Mouse (Mus musculus) forebrain, embryonic 11.5 days (tissue): ENCODE measurements around the gene Fbxo45. TPM values are rescaled to one million over a fixed set of nuclear protein-coding genes. Genes with fewer than 3 reads are reported as not detected.
A peak's percentile ranks its signal among the peaks of the same experiment; 100 is the strongest.

Experiments
- ATAC-seq: fragments of 200-750 bp; cut with Nextera tagmentation; replicated peaks from 2 replicates; pipeline ENCODE4 v1.8.0; 2017; ENCODE audit warnings: moderate TSS enrichment; ENCODE audit not compliant: low FRiP score
- DNase-seq: peaks from one replicate; pipeline ENCODE4 v3.0.0-alpha.2; 2017; ENCODE audit warnings: low spot score
- H3K27ac ChIP-seq: fragments of 300-500 bp; sonication (generic); 2 replicates; pipeline ENCODE4 v1.5.1; 2014; ENCODE audit warnings: low read depth, low read length
- H3K27me3 ChIP-seq: fragments of 300-500 bp; sonication (generic); 2 replicates; pipeline ENCODE4 v1.6.1; 2014; ENCODE audit warnings: mild to moderate bottlenecking, low read length, mixed read lengths; ENCODE audit not compliant: control insufficient read depth, insufficient read depth
- H3K36me3 ChIP-seq: fragments of 300-500 bp; sonication (generic); 2 replicates; pipeline ENCODE4 v1.6.1; 2014; ENCODE audit warnings: mild to moderate bottlenecking, low read length, moderate library complexity, mixed read lengths; ENCODE audit not compliant: control insufficient read depth, insufficient read depth
- H3K4me1 ChIP-seq: fragments of 300-500 bp; sonication (generic); replicated peaks from 2 replicates; pipeline ENCODE4 v1.6.1; 2014; ENCODE audit warnings: low read length, mixed read lengths; ENCODE audit not compliant: control insufficient read depth, insufficient read depth
- H3K4me2 ChIP-seq: fragments of 300-500 bp; sonication (generic); 2 replicates; pipeline ENCODE4 v1.6.1; 2014; ENCODE audit warnings: low read depth, mild to moderate bottlenecking, low read length, moderate library complexity, mixed read lengths; ENCODE audit not compliant: severe bottlenecking
- H3K4me3 ChIP-seq: fragments of 300-500 bp; sonication (generic); 2 replicates; pipeline ENCODE4 v1.5.1; 2014; ENCODE audit warnings: low read depth, low read length
- H3K9ac ChIP-seq: fragments of 300-500 bp; sonication (generic); 2 replicates; pipeline ENCODE4 v1.6.1; 2014; ENCODE audit warnings: low read length
- H3K9me3 ChIP-seq: fragments of 300-500 bp; sonication (generic); 2 replicates; pipeline ENCODE4 v1.6.1; 2016; ENCODE audit warnings: low read length, mixed read lengths; ENCODE audit not compliant: control insufficient read depth
- WGBS: fragments of 180-500 bp; shearing (Covaris S2); extraction: QIAGEN DNeasy Blood & Tissue Kit; methylation state at CpG from one replicate; pipeline ENCODE4 v1.1.7; 2014; 5-methylcytosine and 5-hydroxymethylcytosine counted together
- microRNA counts: library from miRNA; unstranded; fragments of <30 nt; microRNA quantifications from one replicate; lab custom pipeline; 2015
- microRNA-seq: library from miRNA; unstranded; fragments of <30 nt; microRNA quantifications from one replicate; pipeline ENCODE4, GENCODE M21; 2016; ENCODE audit not compliant: insufficient number of aligned reads
- polyA plus RNA-seq: library from polyadenylated mRNA; unstranded; fragments of >200 nt; fragmentation: Nextera tagmentation; extraction: Ambion mirVana; gene quantifications from 2 replicates; pipeline ENCODE4 v1.2.1, GENCODE M21; 2014

Gene Fbxo45
- polyA plus RNA-seq, 1 experiment from 2014 or later, result 28.0 TPM

DNA sequence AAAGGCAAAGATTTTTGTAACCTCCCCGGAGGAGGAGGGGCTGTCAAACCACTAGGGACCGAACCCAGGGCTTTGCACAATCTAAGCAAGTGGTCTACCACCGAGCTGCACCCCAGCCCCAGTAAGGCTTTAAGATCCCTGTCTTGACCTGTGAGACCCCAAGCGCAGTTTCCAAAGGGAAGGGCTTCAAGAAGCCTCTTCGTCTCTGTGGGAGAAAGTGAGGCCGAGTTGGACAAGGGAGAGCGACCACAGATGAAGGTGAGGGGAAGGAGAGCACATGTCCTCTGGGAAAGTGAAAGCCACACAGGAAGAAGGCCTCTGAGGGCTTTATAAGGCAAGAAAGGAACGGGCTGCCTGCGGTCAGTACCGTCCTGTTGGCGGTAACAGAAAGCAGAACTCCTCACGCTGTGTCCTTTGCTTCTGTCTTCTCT is 56.9 kb downstream of the Fbxo45 start:
- no peaks in the 10 kb centered on the region for H3K4me1 ChIP-seq
- no peak for DNase-seq
- no peak for ATAC-seq
- no peaks in the 10 kb centered on the region for H3K9me3 ChIP-seq
- no peaks in the 10 kb centered on the region for H3K27me3 ChIP-seq
- H3K9ac ChIP-seq, result no peak overlapping the region
- H3K4me2 ChIP-seq, result no peak overlapping the region
- no peaks in the 10 kb centered on the region for H3K36me3 ChIP-seq
- WGBS, result 64% methylated on average over 10 of the region's 12 CpGs
- H3K4me3 ChIP-seq, result no peak overlapping the region
- no peak overlapping the region for H3K27ac ChIP-seq

DNA sequence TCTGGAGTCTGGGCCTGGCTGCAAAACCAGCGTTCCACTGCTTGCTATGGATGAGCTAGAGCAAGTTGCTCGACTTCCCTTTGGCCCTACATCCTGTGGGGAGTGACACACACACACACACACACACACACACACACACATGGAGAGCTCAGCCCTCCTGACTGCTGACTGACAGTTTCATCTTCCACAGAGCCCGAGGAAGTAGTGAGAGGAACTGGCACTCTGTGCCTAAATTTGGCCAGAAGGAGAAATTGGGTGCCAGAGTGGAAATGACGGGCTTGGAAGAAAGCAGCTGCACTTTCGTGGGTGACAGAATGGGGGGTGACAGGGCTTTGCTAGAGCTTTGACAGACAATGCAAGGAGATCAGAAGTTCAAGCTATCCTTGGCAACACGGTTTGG is 57.8 kb downstream of the Fbxo45 start:
- Histone ChIP-seq H3K4me1 (no peaks in the 10 kb centered on the region), H3K27ac (no peak overlapping the region), H3K4me2 (no peak overlapping the region), H3K9me3 (no peaks in the 10 kb centered on the region), H3K9ac (no peak overlapping the region), H3K36me3 (no peaks in the 10 kb centered on the region), H3K27me3 (no peaks in the 10 kb centered on the region), H3K4me3 (no peak overlapping the region)
- ATAC-seq (no peak), DNase-seq (no peak)
- 69% methylated on average over 6 of the region's 6 CpGs for WGBS

- Histone ChIP-seq H3K27ac (no peak overlapping the region), H3K27me3 (no peaks in the 10 kb centered on the region), H3K9ac (no peak overlapping the region), H3K9me3 (no peaks in the 10 kb centered on the region), H3K4me3 (no peak overlapping the region), H3K36me3 (no peaks in the 10 kb centered on the region), H3K4me1 (no peaks in the 10 kb centered on the region), H3K4me2 (no peak overlapping the region)
- WGBS, result 97% methylated on average over 5 of the region's 5 CpGs
- DNase-seq (peak; percentile 15), ATAC-seq (no peak)
Observed at GRCm38 (mm10) chr16:32186056-32186455, 60.9 kb downstream of the Fbxo45 start.

MicroRNA genes within 50 kb of the gene (microRNA counts, 519-probe panel; counts per million panel counts)
- microRNA mmu-miR-1946a (lab: Ali Mortazavi, UCI), result 31.2 counts per million

Small RNAs within 50 kb of the gene (microRNA-seq; reads per million reads assigned to microRNA genes)
- gene Mir1946a, result not detected

Other genes with a start within 250 kb of the Fbxo45 start
- 13.6 and 15.2 TPM in 2 replicates for gene Senp5, start 243.9 kb downstream of the Fbxo45 start, polyA plus RNA-seq
- gene Pak2, start 167.8 kb downstream of the Fbxo45 start, polyA plus RNA-seq, result 52.6 and 53.9 TPM in 2 replicates
- 136 and 144 TPM in 2 replicates for gene Pigx, start 147.4 kb downstream of the Fbxo45 start, polyA plus RNA-seq
- gene Cep19, start 147.4 kb downstream of the Fbxo45 start, polyA plus RNA-seq, result 43.3 and 43.5 TPM in 2 replicates
- 6.7 and 7.5 TPM in 2 replicates for gene Nrros, start 81.6 kb downstream of the Fbxo45 start, polyA plus RNA-seq
- gene Bex6, start 67.3 kb downstream of the Fbxo45 start, polyA plus RNA-seq, result 0.35 TPM in 1 of 2 replicates, not detected in the other
- gene Wdr53, start 69 bp upstream of the Fbxo45 start, polyA plus RNA-seq, result 17.4 and 20.3 TPM in 2 replicates
- gene Smco1, start 24.3 kb upstream of the Fbxo45 start, polyA plus RNA-seq, result not detected in 2 replicates
- gene Rnf168, start 30.3 kb upstream of the Fbxo45 start, polyA plus RNA-seq, result 36.6 and 40.9 TPM in 2 replicates
- gene Ubxn7, start 85.1 kb upstream of the Fbxo45 start, polyA plus RNA-seq, result 24.6 and 28.8 TPM in 2 replicates
- not detected in 2 replicates for gene Tm4sf19, start 153.3 kb upstream of the Fbxo45 start, polyA plus RNA-seq
- 33.1 and 36.1 TPM in 2 replicates for gene Tctex1d2, start 172.5 kb upstream of the Fbxo45 start, polyA plus RNA-seq
- gene Pcyt1a, start 183.8 kb upstream of the Fbxo45 start, polyA plus RNA-seq, result 41.9 and 45.3 TPM in 2 replicates
- 0.23 and 0.29 TPM in 2 replicates for gene Slc51a, start 240.7 kb upstream of the Fbxo45 start, polyA plus RNA-seq
- gene Zdhhc19, start 249.1 kb upstream of the Fbxo45 start, polyA plus RNA-seq, result not detected in 2 replicates